Mouse (Mus musculus) liver, postnatal 0 days (tissue): ENCODE measurements around the gene Fgd5.

Experiments
- CTCF ChIP-seq: sonication (generic); IDR thresholded peaks from 2 replicates; pipeline ENCODE4 v1.5.1; 2016; ENCODE audit warnings: antibody characterized with exemption, low read depth
- EP300 ChIP-seq: IDR thresholded peaks from 2 replicates; pipeline ENCODE4 v1.6.1; 2016; ENCODE audit warnings: antibody characterized with exemption, low read depth, mild to moderate bottlenecking

GRCm38 (mm10) chr6:92034713-92035112 lies 56.0 kb downstream of the Fgd5 start:
- no peak for TF ChIP-seq CTCF
- no peak for TF ChIP-seq EP300
